Mouse (Mus musculus) forelimb bud, embryonic 11.5 days (tissue): Measurements from ENCODE around the gene Lin28a.
"Not testable (repeated sequence)": the region's sequence is repeated elsewhere in the genome, so short reads cannot be mapped to it uniquely, and the experiment has no call there.

Source experiments
- DNase-seq: peaks from one replicate; pipeline ENCODE4 v3.0.0-alpha.2; 2012; ENCODE audit warnings: low read depth, low spot score

The Lin28a gene

GRCm38 (mm10) chr4:134019210-134019609 lies 569 bp upstream of the Lin28a start:
- no peak for DNase-seq

- DNase-seq: no peak
These were observed 433 bp downstream of the Lin28a start for GRCm38 (mm10) chr4:134018038-134018778.

- DNase-seq: no peak
These were observed 1.3 kb downstream of the Lin28a start for GRCm38 (mm10) chr4:134017201-134017865.

GRCm38 (mm10) chr4:134016767-134017166 lies 1.9 kb downstream of the Lin28a start:
- peak; percentile 61 for DNase-seq

GRCm38 (mm10) chr4:134016208-134016607 lies 2.4 kb downstream of the Lin28a start:
- no peak for DNase-seq

- DNase-seq: no peak
These were observed 5.6 kb downstream of the Lin28a start for GRCm38 (mm10) chr4:134012858-134013528.

- DNase-seq: no peak
These were observed 6.9 kb downstream of the Lin28a start for GRCm38 (mm10) chr4:134011450-134012414.

GRCm38 (mm10) chr4:134009709-134010108 lies 8.9 kb downstream of the Lin28a start:
- DNase-seq: no peak

- DNase-seq: no peak
These were observed 11.8 kb downstream of the Lin28a start for GRCm38 (mm10) chr4:134006845-134007244.

- no peak for DNase-seq
These were observed 12.9 kb downstream of the Lin28a start for GRCm38 (mm10) chr4:134005581-134006358.

- no peak for DNase-seq
These were observed 15.7 kb downstream of the Lin28a start for GRCm38 (mm10) chr4:134002903-134003302.

- DNase-seq: no peak
These were observed 16.4 kb downstream of the Lin28a start for GRCm38 (mm10) chr4:134002246-134002645.

GRCm38 (mm10) chr4:134001710-134002109 lies 16.9 kb downstream of the Lin28a start:
- DNase-seq: no peak

GRCm38 (mm10) chr4:134000466-134001438 lies 17.9 kb downstream of the Lin28a start, which contains the start of gene Dhdds:
Gene Dhdds, minus strand, starts transcription at chr4:134000918.
- DNase-seq: peak; percentile 99

- DNase-seq: no peak
These were observed 23.9 kb downstream of the Lin28a start for GRCm38 (mm10) chr4:133994697-133995096.

GRCm38 (mm10) chr4:133991087-133991660 lies 27.5 kb downstream of the Lin28a start:
- DNase-seq: no peak

- DNase-seq: no peak
These were observed 28.6 kb downstream of the Lin28a start for GRCm38 (mm10) chr4:133990035-133990434.

- DNase-seq: not testable (repeated sequence)
These were observed 30.4 kb downstream of the Lin28a start for GRCm38 (mm10) chr4:133988289-133988688.

- DNase-seq: no peak
These were observed 35.7 kb downstream of the Lin28a start for GRCm38 (mm10) chr4:133982936-133983335.
